Mouse (Mus musculus) left cerebral cortex, postnatal 4 days (tissue): Measurements from ENCODE around the gene Fcgr2b. TPM values are rescaled to one million over a fixed set of nuclear protein-coding genes. Genes with fewer than 3 reads are reported as not detected.

Source experiments
- DNase-seq: peaks from one replicate; pipeline ENCODE4 v3.0.0-alpha.2; 2022
- intact Hi-C: fragments of 180-260 bp; cut with DNase I; formaldehyde crosslinking; loops from one replicate; pipeline ENCODE4 v1.15.1; 2025
- total RNA-seq, 2 experiments: library from RNA; stranded (reverse); gene quantifications; 2 replicates each; pipeline ENCODE4 v1.2.3; 2021

Gene Fcgr2b
- total RNA-seq, 2 experiments from 2014 or later: 2.3 to 2.6 TPM

DNA sequence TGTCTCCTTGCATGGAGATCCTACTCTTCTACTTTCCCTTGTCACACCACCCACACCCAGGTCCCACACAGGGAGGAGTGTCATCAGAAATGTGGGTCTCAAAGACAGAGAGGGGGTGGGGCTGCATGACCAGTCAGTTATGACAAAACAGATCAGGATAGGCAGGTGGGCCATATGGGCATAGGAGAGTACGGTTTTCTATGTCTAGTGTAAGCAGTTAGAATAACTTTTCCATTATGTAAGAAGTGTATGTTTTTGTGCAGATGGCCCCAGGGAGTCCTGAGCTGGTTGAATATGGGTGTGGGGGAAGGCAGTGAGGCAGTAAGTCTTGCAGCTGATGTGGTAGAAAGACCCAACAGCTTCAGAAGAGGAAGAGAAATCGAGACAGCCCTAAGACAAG, 47.9 kb downstream of the Fcgr2b start:
- intact Hi-C loops: no loop called here
- no peak for DNase-seq

DNA sequence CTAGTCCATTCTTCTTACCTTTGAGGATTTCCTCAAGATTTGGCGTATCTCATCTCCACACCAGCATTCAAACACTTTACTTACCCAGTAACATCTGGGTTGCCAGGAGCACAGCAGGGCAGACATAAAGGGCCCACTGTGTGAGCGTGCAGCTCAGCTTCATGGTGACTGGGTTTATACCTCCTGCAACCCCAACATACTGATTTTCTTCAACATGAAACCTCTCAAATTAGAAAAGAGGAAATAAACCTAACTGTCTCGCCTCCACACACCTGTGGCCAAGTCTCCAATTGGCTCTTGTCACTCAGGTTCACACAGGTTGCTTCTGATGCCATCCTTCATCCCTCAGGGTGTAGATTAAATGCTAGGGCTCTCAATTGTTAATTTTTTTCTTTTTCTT, 49.0 kb downstream of the Fcgr2b start, which contains the start of gene Fcrla:
TSS of gene Fcrla (minus strand) at position 206 of the 400 bp plus-strand sequence.
- intact Hi-C loops: no loop called here
- DNase-seq: no peak

DNA sequence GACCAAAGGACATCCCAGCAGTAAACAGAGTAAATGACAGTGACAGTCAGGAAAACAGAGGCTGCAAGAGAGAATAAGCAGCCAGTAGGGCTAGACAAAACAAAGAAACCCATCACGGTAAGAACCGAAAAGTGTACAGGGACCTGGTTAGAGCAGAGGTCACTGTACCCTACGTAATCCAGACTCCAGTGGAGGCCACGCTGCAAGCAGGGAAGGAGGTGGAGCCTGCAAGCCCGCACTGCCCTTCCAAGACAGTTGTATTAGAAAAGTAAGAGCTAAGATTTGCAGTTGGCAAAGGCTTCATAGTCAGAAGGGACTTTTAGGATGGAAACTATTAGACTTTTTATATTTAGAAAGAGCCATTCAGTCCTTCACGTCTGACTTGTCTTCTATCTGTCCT, 49.4 kb downstream of the Fcgr2b start:
- intact Hi-C loops: no loop called here

DNA sequence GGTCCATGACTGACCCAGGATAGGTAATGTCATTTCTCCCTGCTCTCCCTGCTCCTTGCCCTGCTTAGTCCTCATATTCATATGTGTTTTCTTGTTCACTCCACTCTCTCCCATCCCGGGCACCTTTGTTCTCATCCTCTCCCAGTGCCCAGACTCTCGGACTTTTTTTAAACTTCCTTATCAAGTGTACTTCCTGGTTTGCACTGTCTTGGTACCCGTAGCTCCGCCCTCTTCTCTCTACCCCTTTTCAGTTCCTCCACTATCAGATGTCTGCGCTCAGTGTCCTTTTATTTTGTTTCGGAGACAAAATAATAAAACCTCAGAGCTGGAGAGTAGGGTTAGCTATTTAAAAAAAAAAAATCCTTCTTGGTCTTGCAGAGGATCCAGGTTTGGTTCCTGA, 51.9 kb downstream of the Fcgr2b start:
- intact Hi-C loops: no loop called here

More for the DNA sequence above, 49.4 kb downstream of the Fcgr2b start:
- DNase-seq: no peak

DNA sequence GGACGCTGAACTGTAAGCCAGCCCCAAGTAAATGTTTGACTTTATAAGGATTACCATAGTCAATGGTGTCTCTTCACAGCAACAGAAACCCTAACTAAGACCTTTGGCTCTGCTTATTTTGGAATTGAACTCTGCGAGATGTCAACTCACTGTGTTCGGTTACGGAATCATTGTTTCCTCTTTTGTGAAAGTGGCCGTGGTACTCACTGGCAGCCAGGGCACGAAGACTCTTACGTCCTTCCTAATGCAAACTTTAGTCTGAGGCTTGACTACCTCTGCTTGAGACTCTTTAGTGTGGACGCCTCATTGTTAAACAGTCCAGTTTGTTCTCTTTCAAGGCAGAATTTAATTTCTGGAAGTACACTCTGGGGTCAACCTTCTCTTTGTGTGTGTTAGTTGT, 57.0 kb downstream of the Fcgr2b start:
- no peak for DNase-seq
- intact Hi-C loops: no loop called here

More for the DNA sequence above, 51.9 kb downstream of the Fcgr2b start:
- no peak for DNase-seq

DNA sequence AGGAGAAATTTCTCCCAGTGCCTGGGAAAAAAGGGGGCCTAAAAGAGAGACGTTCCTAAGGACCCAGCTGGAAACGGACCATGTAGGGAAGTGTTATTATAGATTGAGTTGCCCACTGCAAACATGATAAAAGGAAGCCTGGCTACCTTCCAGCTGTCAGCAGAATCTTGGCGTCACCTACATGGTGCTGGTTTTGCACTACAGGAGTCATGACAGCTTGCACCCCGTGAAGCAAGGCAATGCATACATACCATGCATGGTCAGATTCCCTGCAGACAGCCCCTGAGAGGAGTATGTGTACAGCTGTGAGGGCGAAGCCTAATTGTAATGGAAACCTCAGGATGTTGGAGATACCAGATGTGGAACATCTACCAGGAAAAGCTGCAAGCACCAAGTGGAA, 60.7 kb downstream of the Fcgr2b start:
- DNase-seq: no peak
- intact Hi-C loops: no loop called here

DNA sequence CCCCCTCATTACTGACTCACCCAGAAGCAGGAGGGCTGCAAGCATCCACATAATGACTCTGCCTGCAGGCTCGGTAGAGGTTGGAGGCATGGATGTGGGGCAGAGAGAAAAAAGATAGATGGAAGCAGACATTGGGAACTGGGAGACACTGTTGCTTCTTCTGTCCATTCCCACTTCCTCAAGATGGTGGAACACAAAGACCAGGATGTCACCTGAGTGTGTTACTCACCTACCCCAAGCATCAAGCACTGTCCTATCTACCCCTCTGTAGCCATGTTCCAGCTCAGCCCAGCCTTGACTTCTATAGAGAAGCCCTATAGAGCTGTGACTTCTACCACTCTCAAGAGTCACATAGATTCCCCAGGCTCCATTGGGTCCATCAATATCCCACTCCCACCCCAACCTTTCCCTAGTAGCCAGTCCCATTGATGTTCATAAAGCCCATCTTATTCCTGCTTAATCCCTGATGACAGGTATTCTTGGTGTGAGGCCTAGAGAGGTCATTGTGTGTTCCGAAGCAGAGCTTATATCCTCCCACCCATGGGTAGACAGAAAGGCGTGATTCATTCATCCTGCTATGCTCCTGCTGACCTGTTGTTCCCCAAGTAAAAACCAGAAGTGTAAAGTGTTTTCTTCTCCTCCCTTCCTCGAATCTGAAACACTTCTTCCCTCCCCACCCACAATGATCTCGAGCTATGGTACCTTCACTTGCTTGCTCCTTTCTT, 63.3 kb downstream of the Fcgr2b start, which contains the start of gene Fcrlb:
TSS of gene Fcrlb (minus strand) at position 51 of the 725 bp plus-strand sequence.
- no peak for DNase-seq

DNA sequence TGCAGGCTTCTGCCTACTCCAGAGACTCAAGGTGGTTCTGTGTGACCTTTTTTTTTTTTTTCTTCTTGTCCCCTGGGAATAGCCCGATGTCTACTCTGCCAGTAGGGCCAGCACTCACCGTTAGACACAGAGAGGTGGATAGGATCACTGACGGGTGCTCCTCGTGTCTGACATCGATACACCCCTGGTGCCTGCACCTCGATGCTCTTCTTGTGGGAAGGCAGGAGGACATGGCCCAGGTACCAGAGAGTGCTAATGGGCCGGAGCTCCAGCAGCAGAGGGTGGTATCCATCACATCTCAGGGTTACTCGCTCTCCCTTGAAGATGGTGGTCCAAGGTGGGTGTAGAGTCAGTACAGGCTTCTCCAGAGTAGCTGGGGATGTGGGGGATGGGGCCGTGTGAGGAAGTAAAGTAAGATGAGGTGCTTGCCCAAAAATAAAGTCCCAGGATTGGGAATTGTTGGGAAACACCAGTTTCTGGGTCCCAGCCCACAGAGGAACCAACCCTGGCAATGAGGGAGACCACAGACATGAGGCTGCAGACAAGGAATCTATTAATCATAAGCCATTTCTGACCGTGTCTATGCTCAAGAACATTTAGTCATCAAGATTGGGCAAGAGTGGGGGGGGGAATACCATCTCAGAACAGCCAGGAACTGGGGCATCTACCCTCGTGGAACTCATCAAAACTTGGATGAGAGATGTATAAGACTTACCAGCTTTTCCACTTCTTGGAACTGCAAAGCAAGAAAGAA, 64.3 kb downstream of the Fcgr2b start:
- intact Hi-C loops: no loop called here
- no peak for DNase-seq

More for the DNA sequence above, 63.3 kb downstream of the Fcgr2b start, which contains the start of gene Fcrlb:
- intact Hi-C loops: no loop called here

Other genes with a start within 250 kb of the Fcgr2b start
- gene Atf6, start 108.8 kb downstream of the Fcgr2b start, total RNA-seq: 10 to 100 TPM; 14.1 to 14.8 TPM
- 1 to 10 TPM in 1 of 2 experiments, not detected in 1; 1.3 TPM for gene Gm26620, start 91.5 kb downstream of the Fcgr2b start, total RNA-seq
- 10 to 100 TPM; 24.4 to 24.8 TPM for gene Dusp12, start 91.0 kb downstream of the Fcgr2b start, total RNA-seq
- not detected for gene Fcrlb, start 63.6 kb downstream of the Fcgr2b start, total RNA-seq
- gene Fcrla, start 49.0 kb downstream of the Fcgr2b start, total RNA-seq: not detected
- not detected for gene Fcgr4, start 42.4 kb upstream of the Fcgr2b start, total RNA-seq
- gene Fcgr3, start 88.4 kb upstream of the Fcgr2b start, total RNA-seq: 1 to 10 TPM; 6.7 to 7.0 TPM
- gene Cfap126, start 137.4 kb upstream of the Fcgr2b start, total RNA-seq: 1 to 10 TPM in 1 of 2 experiments, under 1 TPM in 1; 0.91 to 1.6 TPM
- gene Sdhc, start 174.1 kb upstream of the Fcgr2b start, total RNA-seq: 100 to 1,000 TPM; 200 to 212 TPM
- gene Mpz, start 174.2 kb upstream of the Fcgr2b start, total RNA-seq: not detected
- 10 to 100 TPM in 1 of 2 experiments, 1 to 10 TPM in 1; 9.0 to 11.3 TPM for gene Pcp4l1, start 219.7 kb upstream of the Fcgr2b start, total RNA-seq
- gene Nr1i3, start 237.4 kb upstream of the Fcgr2b start, total RNA-seq: not detected
- gene Tomm40l, start 246.0 kb upstream of the Fcgr2b start, total RNA-seq: 10 to 100 TPM; 50.7 to 56.9 TPM
- 1 to 10 TPM; 2.6 to 3.0 TPM for gene Apoa2, start 248.5 kb upstream of the Fcgr2b start, total RNA-seq